In the genomic region with DNA sequence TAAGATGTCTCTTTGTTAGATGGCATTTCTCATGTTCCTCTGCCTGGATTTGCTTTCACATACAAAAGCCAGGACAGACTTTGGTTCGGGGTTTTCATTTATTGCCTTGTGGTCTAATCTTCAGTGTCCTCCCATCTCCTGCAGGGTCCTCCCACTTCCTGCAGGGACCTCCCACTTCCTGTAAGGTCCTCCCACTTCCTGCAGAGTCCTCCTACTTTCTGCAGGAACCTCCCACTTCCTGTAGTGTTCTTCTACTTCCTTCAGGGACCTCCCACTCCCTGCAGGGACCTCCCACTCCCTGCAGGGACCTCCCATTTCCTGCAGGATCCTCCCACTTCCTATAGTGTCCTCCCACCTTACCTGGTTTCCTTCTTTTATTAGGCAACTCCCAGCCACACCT, we compare ENCODE assay signal across 13 mouse cellular contexts.
A peak's percentile ranks its signal among the peaks of the same experiment; 100 is the strongest.
DNase-seq lines count a peak whose midpoint lies in the region; ATAC-seq and TF ChIP-seq lines count a peak whose summit lies in the region.
"Had no signal": no experiment of that assay in that cellular context is flagged by ENCODE, and none has a peak within 500 bp of the region (broad histone marks: within the 10 kb centered on the region; RNA-seq: fewer than 3 reads in every experiment).

No protein-coding gene starts in this region.

- H3K9ac ChIP-seq in lung, embryonic 14.5 days, result no peak overlapping the region

- peaks cover 68% of the 10 kb centered on the region for H3K36me3 ChIP-seq in lung, embryonic 14.5 days (ENCODE audit: insufficient read depth)
- no peaks in the 10 kb centered on the region for H3K36me3 ChIP-seq in splenic B cell, adult 2 months (ENCODE audit: control insufficient read depth, insufficient read depth, low read length, poor library complexity, severe bottlenecking)

- H3K4me3 ChIP-seq in lung, embryonic 14.5 days (ENCODE audit: low read depth, low read length), result no peak overlapping the region

- 86% methylated on average over 1 of the region's 1 CpGs for WGBS in lung, embryonic 14.5 days

- H3K27me3 ChIP-seq in lung, embryonic 14.5 days (ENCODE audit: insufficient read depth, low read length), result no peaks in the 10 kb centered on the region
- no peaks in the 10 kb centered on the region; the same call in 1 of the 2 replicates for H3K27me3 ChIP-seq in splenic B cell, adult 2 months (ENCODE audit: control insufficient read depth, insufficient read depth, low read length, poor library complexity, severe bottlenecking)
- H3K27me3 ChIP-seq: megakaryocyte, embryonic 14.5 days had no signal

- ATAC-seq in lung, embryonic 14.5 days (ENCODE audit: insufficient read depth), result no peak; the same call in 1 of the 2 replicates
- ATAC-seq in CD4-positive, CD25-positive, alpha-beta regulatory T cell, adult 4 months, result peak; percentile 53
- ATAC-seq: hindbrain, embryonic 16.5 days had no signal

- peak; percentile 19 for DNase-seq in lung, embryonic 14.5 days
- DNase-seq in lung, adult 18-20 months, result no peak
- peak; percentile 14 for DNase-seq in T-cell, adult 2 months (ENCODE audit: low spot score)
- DNase-seq in splenic B cell, adult 2 months (ENCODE audit: low read depth, low spot score), result peak; percentile 3
- no peak for DNase-seq in cerebellum, postnatal 10 days
- DNase-seq in layer of hippocampus, adult 11-12 months (ENCODE audit: low spot score), result no peak
- DNase-seq: cerebellum, adult 11-12 months; embryo, embryonic 11 days; kidney, postnatal 25 days had no signal

- H3K4me2 ChIP-seq in lung, embryonic 14.5 days, result no peak overlapping the region
- H3K4me2 ChIP-seq: liver, embryonic 11.5 days had no signal

- H3K9me3 ChIP-seq in lung, embryonic 14.5 days (ENCODE audit: low read depth, low read length), result no peaks in the 10 kb centered on the region
- H3K9me3 ChIP-seq: megakaryocyte, embryonic 14.5 days had no signal

- no peak overlapping the region for H3K27ac ChIP-seq in lung, embryonic 14.5 days (ENCODE audit: low read depth)

- TF ChIP-seq CTCF in lung, embryonic 14.5 days (IDR thresholded peaks at IDR 0.05; ENCODE audit: low read depth), result no peak

- no peaks in the 10 kb centered on the region for H3K4me1 ChIP-seq in lung, embryonic 14.5 days (ENCODE audit: insufficient read depth)

Comparison
In these comparisons a context has a peak if more than half of its experiments do, and no peak if none do; other contexts are left out.
1. DNase-seq: peak in lung, embryonic 14.5 days (single experiment), T-cell, adult 2 months (single experiment) and splenic B cell, adult 2 months (single experiment); none in lung, adult 18-20 months (0 of 2), cerebellum, postnatal 10 days (0 of 2) and layer of hippocampus, adult 11-12 months (single experiment).